Mouse (Mus musculus) stomach, embryonic 16.5 days (tissue): ENCODE results near the gene Ptn. TPM values are rescaled to one million over a fixed set of nuclear protein-coding genes. Genes with fewer than 3 reads are reported as not detected.
"Not testable (repeated sequence)": the region's sequence is repeated elsewhere in the genome, so short reads cannot be mapped to it uniquely, and the experiment has no call there.

Source experiments
- ATAC-seq: fragments of 200-750 bp; cut with Nextera tagmentation; 2 replicates; pipeline ENCODE4 v1.8.0; 2017; ENCODE audit warnings: moderate number of reproducible peaks, moderate TSS enrichment; ENCODE audit not compliant: insufficient read depth, low FRiP score
- H3K27ac ChIP-seq: fragments of 300-500 bp; sonication (generic); 2 replicates; pipeline ENCODE4 v1.5.1; 2014; ENCODE audit warnings: low read length
- H3K27me3 ChIP-seq: fragments of 300-500 bp; sonication (generic); 2 replicates; pipeline ENCODE4 v1.6.1; 2014; ENCODE audit warnings: low read length, control low read depth, mixed read lengths; ENCODE audit not compliant: control insufficient read depth, insufficient read depth
- H3K36me3 ChIP-seq: fragments of 300-500 bp; sonication (generic); 2 replicates; pipeline ENCODE4 v1.6.1; 2014; ENCODE audit warnings: low read length; ENCODE audit not compliant: control insufficient read depth, insufficient read depth
- H3K4me1 ChIP-seq: fragments of 300-500 bp; sonication (generic); 2 replicates; pipeline ENCODE4 v1.6.1; 2014; ENCODE audit warnings: low read length, control low read depth, mixed read lengths; ENCODE audit not compliant: control insufficient read depth, insufficient read depth
- H3K4me2 ChIP-seq: fragments of 300-500 bp; sonication (generic); 2 replicates; pipeline ENCODE4 v1.6.1; 2014; ENCODE audit warnings: low read depth, low read length, mixed read lengths
- H3K4me3 ChIP-seq: fragments of 300-500 bp; sonication (generic); replicated peaks from 2 replicates; pipeline ENCODE4 v1.5.1; 2014; ENCODE audit warnings: mild to moderate bottlenecking, low read length
- H3K9ac ChIP-seq: fragments of 300-500 bp; sonication (generic); 2 replicates; pipeline ENCODE4 v1.6.1; 2014; ENCODE audit warnings: low read length
- H3K9me3 ChIP-seq: fragments of 300-500 bp; sonication (generic); replicated peaks from 2 replicates; pipeline ENCODE4 v1.6.1; 2016; ENCODE audit warnings: low read length, control low read depth; ENCODE audit not compliant: control insufficient read depth
- WGBS: fragments of 180-500 bp; shearing (Covaris S2); extraction: QIAGEN DNeasy Blood & Tissue Kit; methylation state at CpG from one replicate; pipeline ENCODE4 v1.1.7; 2014; 5-methylcytosine and 5-hydroxymethylcytosine counted together
- polyA plus RNA-seq: library from polyadenylated mRNA; unstranded; fragments of >200 nt; fragmentation: Nextera tagmentation; extraction: Ambion mirVana; gene quantifications from 2 replicates; pipeline ENCODE4 v1.2.1, GENCODE M21; 2015

Ptn gene
- polyA plus RNA-seq, 1 experiment from 2014 or later = 411 TPM

DNA sequence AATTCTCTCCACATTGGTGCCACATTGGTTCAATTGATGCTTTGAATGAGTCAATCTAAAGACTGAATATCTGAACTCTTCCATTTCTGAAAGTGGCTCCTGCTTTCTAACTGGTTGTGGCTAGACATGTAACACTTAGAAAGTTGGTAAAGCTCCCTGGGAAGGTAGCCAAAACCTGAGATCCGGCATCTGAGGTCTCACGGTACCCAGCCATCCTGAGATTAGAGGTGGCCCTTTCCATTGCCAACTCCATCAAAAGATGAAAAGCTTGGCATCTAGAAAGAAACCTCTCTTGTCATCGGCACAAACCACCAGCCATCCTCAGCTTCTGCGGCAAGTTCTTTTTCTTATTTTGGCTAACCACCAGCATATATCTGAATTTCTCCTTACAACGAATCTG is 70.2 kb downstream of the Ptn start:
- 85% methylated on average over 5 of the region's 5 CpGs for WGBS
- Histone ChIP-seq H3K9me3 (no peaks in the 10 kb centered on the region), H3K9ac (no peak overlapping the region), H3K36me3 (peaks cover 7% of the 10 kb centered on the region), H3K4me2 (no peak overlapping the region), H3K4me3 (no peak overlapping the region), H3K27me3 (no peaks in the 10 kb centered on the region), H3K27ac (no peak overlapping the region), H3K4me1 (no peaks in the 10 kb centered on the region)
- no peak for ATAC-seq

- no peak overlapping the region for H3K4me2 ChIP-seq
- H3K4me3 ChIP-seq = no peak overlapping the region
- no peak for ATAC-seq
- H3K9me3 ChIP-seq = peaks cover 1% of the 10 kb centered on the region; the same call in 1 of the 2 replicates
- WGBS = 77% methylated on average over 2 of the region's 2 CpGs
- no peak overlapping the region for H3K9ac ChIP-seq
- no peaks in the 10 kb centered on the region for H3K27me3 ChIP-seq
- peaks cover 16% of the 10 kb centered on the region for H3K36me3 ChIP-seq
- H3K27ac ChIP-seq = no peak overlapping the region
- H3K4me1 ChIP-seq = no peaks in the 10 kb centered on the region
Observed at GRCm38 (mm10) chr6:36736763-36737162, 73.3 kb downstream of the Ptn start.

- not testable (repeated sequence) for H3K4me3 ChIP-seq, H3K9ac ChIP-seq, H3K9me3 ChIP-seq, H3K4me2 ChIP-seq, H3K27me3 ChIP-seq, H3K27ac ChIP-seq, H3K4me1 ChIP-seq, ATAC-seq
- peaks cover 23% of the 10 kb centered on the region for H3K36me3 ChIP-seq
- 76% methylated on average over 4 of the region's 4 CpGs for WGBS
Observed at GRCm38 (mm10) chr6:36735622-36736021, 74.4 kb downstream of the Ptn start.

- not testable (repeated sequence) for ATAC-seq, H3K27me3 ChIP-seq, H3K9me3 ChIP-seq, H3K27ac ChIP-seq, H3K4me1 ChIP-seq, H3K9ac ChIP-seq, H3K4me3 ChIP-seq, H3K4me2 ChIP-seq
- WGBS = 96% methylated on average over 7 of the region's 7 CpGs
- peaks cover 16% of the 10 kb centered on the region for H3K36me3 ChIP-seq
Observed at GRCm38 (mm10) chr6:36729811-36730210, 80.2 kb downstream of the Ptn start.

DNA sequence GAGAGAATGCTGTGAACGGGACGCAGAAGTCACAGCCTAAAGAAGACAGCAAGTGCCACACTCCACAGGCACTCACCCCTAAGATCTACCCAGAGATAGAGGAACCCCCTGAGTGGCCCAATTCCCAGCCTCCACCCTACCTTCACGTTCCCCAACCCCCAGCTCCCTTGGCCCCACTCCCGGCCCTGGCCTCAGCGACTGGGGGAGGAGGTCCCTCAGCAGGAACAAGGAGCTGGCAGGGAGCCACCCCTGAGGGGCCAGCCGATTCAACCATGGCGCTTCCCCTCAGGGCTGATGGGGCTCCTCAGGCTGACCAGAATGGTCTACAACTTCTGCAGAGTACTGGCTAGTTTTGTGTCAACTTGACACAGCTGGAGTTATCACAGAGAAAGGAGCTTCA is 81.9 kb downstream of the Ptn start:
- Histone ChIP-seq H3K9ac (no peak overlapping the region), H3K4me1 (0 out of 2 replicates have a peak, but pooled peaks cover 3% of the 10 kb centered on the region), H3K27me3 (no peaks in the 10 kb centered on the region), H3K4me2 (no peak overlapping the region), H3K36me3 (peaks cover 16% of the 10 kb centered on the region), H3K9me3 (peaks cover 8% of the 10 kb centered on the region; the same call in 1 of the 2 replicates), H3K27ac (no peak overlapping the region), H3K4me3 (no peak overlapping the region)
- no peak for ATAC-seq
- WGBS = 64% methylated on average over 7 of the region's 7 CpGs

- peak; percentile 71; the same call in 1 of the 2 replicates for ATAC-seq
- Histone ChIP-seq H3K4me3 (no peak overlapping the region), H3K36me3 (no peaks in the 10 kb centered on the region; the same call in 1 of the 2 replicates), H3K4me2 (no peak overlapping the region), H3K9me3 (no peaks in the 10 kb centered on the region), H3K9ac (no peak overlapping the region), H3K27ac (no peak overlapping the region), H3K4me1 (0 out of 2 replicates have a peak, but pooled peaks cover 4% of the 10 kb centered on the region), H3K27me3 (no peaks in the 10 kb centered on the region)
- WGBS = 50% methylated on average over 3 of the region's 3 CpGs
Observed at GRCm38 (mm10) chr6:36725509-36726160, 84.4 kb downstream of the Ptn start.

DNA sequence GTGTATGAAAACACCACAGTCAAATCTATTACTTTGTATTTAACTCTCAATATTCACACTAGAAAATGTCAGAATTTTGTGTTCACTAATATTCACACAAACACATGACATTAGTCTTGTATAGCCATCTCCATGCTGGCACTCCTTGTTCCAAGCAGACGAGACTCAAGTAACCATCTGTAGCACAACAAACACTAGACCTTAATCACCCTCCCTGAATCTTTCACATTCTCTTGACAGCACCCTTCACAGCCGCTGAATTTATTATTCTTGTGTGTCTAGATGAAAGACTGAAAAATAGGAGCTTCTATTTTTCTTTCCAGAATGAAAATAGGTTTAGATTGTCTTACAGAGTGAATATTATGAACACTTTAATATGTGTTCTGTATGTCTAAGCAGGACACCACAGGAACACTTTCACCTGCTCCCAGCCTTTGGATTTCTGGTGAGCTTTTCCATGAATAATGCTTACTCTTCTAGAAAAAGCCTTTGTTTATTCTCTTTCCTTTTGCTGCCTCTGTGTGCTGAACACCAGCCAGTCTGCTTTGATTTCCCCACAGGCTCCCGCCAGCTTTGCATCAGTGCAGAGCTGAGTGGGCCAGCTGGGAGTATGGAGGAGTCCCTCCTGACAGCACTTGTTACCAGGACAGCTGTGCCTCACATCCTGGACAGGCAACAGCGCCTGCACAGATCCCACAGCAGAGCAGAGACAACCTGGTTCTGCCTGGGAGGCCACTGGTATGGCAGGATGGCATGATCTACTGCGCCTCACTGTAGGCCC is 87.1 kb downstream of the Ptn start:
- Histone ChIP-seq H3K4me3 (no peak overlapping the region), H3K36me3 (no peaks in the 10 kb centered on the region), H3K9me3 (no peaks in the 10 kb centered on the region), H3K4me2 (no peak overlapping the region), H3K27ac (peak overlapping the region; percentile 4; the same call in 1 of the 2 replicates), H3K9ac (no peak overlapping the region), H3K27me3 (no peaks in the 10 kb centered on the region), H3K4me1 (0 out of 2 replicates have a peak, but pooled peaks cover 4% of the 10 kb centered on the region)
- no peak for ATAC-seq
- WGBS = 46% methylated on average over 5 of the region's 5 CpGs

- ATAC-seq = no peak
- Histone ChIP-seq H3K9me3 (no peaks in the 10 kb centered on the region), H3K27ac (no peak overlapping the region), H3K4me1 (no peaks in the 10 kb centered on the region), H3K36me3 (peaks cover 11% of the 10 kb centered on the region; the same call in 1 of the 2 replicates), H3K4me3 (no peak overlapping the region), H3K4me2 (no peak overlapping the region), H3K27me3 (no peaks in the 10 kb centered on the region), H3K9ac (no peak overlapping the region)
- WGBS = 91% methylated on average over 4 of the region's 4 CpGs
Observed at GRCm38 (mm10) chr6:36713329-36713728, 96.7 kb downstream of the Ptn start.

DNA sequence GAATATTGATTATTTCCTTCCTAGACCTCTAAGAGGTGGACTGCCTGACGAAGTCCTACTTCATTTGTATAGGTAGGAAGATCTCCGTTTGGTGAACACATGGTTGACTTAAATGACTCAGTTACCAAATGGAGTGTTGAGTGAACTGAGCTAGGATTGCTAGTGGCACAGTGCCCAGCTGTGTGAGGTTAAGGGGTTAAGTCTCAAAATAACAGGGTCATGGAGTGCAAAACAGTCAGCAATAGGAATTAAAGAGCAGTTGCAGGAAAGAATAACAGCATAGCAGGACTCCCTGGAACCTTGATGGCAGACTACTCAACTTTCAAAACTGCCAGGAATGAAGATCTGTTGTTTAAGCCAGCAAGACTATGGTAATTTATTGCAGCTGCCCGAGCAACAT is 114.5 kb downstream of the Ptn start:
- Histone ChIP-seq H3K9ac (no peak overlapping the region), H3K27ac (no peak overlapping the region), H3K9me3 (no peaks in the 10 kb centered on the region), H3K27me3 (no peaks in the 10 kb centered on the region), H3K4me1 (no peaks in the 10 kb centered on the region), H3K36me3 (no peaks in the 10 kb centered on the region), H3K4me3 (no peak overlapping the region), H3K4me2 (no peak overlapping the region)
- no peak for ATAC-seq
- WGBS = 52% methylated on average over 3 of the region's 3 CpGs
